Mouse (Mus musculus) cerebellum, postnatal 14 days (tissue): ENCODE measurements around the gene Dhodh.
A peak's percentile ranks its signal among the peaks of the same experiment; 100 is the strongest.

Experiments
- DNase-seq, 2 experiments: peaks; one replicate each; pipeline ENCODE4 v3.0.0; 2021; ENCODE audit warnings: mixed read lengths in 2 of 2

Dhodh gene

DNA sequence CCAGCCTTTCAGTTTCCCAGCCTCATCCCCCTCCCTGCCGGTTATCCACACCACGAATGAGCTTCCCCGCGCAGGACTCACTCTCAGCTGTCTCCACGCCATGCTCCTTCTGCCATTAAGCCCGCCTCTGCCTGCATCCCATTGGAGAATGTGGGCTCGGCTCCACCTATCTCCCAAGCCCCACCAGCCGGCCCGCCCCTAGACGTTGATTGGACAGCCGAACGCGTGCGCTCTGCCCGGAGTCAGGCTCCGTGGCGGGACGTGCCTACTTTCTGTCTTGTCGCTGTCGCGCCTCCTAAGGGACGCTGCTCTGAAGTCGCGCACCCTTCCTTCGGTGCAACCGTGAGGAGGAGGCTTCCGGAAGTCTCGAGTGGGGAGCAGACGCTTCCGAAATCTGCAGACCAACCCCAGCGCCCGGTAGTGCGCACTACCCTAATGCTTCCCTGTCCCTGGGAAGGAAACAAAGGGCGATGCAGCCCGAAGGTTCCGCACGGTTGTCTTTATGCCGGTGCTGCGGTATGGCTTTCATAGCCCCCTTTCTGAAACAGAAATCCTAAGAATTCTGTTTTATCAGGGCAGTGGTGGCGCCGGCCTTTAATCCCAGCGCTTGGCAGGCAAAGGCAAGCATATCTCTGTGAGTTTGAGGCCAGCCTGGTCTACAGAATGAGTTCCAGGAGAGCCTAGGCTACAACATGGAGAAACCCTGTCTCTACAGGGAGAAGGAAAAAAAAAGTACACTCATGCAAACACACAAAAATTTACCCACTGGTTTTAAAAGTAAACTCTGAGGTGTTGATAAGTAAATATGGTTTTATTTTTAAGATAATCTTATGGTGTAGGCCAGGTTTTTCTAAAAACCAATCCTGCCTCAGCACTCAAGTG lies at the start of gene Dhodh:
TSS of gene Dhodh (minus strand) at position 403 of the 882 bp plus-strand sequence.
- DNase-seq: peak; percentile 97

DNA sequence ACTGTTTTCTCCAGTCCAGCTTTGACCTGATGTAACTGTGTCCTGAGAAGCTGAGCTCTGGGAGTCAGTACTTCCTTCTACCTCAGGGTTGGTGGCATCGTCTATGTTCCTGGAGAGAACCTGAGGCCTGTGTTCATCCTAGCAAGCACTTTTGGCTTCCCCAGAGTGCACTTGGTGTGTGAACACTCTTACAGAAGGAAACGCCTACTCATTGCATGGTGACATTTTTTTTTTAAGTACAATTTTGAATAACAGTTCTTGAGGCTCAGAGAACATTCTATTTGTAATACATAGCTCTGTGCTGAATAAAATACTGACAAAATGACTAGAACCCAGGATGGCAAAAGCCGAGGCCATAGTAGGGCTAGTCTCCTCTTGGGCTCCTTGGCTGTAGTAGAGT lies 48.4 kb upstream of the Dhodh start:
- no peak for DNase-seq

DNA sequence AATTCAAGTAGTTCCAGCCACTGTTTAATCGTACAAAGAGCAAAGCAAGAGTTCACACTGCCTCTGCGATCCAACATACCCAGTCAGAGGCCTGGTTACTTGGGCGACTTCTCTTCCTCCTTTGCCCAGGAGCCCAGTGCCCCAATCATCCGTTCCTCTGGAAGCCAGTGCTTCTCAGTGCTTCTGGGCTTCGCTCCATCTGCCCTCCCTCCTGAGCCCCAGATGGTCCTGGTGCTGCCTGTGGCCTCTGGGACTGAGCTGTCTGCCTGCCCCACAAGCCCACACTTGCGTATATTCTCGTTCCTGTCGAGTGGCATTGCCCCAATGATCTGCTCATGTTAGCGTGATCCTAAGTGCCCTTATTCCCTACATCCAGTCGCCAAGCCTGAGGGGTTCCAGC lies 42.3 kb upstream of the Dhodh start:
- DNase-seq: peak; percentile 48 to 49

DNA sequence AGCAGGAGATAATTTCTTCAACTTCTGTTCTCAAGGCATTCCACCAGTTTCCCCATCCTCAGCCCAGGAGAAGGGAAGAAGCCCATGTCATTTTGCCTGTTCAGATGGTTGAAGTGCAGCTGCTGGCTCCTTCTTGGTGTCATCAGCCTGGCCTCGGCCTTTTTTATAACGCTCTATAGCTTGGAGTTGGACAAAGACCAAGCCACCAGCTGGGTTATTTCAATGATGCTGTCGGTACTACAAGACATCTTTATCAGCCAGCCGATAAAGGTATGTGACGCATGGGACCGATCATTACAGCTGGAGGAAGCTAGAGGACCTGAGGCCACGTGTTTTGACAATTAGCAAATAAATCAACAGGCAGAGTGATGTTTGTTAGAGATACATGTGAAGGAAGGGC lies 40.0 kb upstream of the Dhodh start:
- DNase-seq: no peak

DNA sequence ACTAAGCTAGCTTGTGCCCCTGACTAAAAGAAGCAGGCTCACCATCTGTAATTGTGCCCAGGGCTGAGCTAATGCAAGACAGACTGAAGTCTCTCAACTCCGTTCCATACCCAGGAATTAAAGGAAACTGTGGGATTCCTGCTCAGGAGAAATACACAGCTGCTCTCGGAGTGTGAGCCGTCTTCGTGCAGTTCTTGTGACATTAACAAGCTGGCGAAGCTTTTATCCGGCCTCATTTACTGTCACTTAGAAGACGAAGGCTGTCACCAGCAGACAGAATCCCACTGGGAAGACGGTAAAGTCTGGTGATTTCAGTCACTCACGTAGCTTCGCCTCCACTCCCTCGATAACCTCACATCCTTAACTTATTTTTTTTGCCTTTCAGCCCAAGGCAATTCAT lies 38.9 kb upstream of the Dhodh start:
- no peak for DNase-seq

DNA sequence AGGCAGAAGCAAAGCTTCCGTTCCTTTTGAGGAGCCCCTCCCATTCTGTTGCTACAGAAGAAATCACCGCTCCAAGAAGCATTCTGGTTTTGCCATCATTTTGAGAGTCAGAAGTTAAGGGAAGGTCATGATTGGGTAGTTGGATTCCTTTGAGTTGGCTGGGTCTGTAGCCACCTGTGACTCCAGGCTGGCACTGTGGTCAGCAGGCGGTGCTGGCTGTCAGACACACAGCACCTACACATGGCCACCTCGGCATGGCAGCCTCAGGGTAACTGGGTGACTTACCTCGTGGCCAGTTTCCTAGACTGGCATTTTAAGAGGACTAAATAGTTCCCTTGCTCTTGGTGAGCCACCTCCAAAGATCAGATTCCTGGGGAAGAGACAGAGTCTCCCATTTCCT lies 32.8 kb upstream of the Dhodh start:
- DNase-seq: no peak

DNA sequence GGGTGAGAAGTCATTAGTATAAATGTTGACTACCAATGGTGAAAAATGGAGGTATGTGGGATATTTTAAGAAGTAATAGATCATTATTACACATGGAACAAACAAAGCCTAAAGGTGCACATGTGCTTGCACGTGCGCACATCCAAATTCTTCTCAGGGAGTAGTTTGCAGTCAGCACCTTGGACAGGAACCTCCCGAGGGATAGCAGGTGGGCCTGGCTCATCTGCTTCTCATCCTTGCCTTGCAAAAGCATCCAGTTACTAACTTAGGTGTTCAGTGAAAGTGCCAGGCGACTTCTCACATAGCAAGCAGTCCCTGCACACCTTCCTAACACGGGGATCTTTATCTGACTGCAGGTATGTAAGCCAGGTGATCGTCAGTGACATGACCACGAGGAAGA lies 31.9 kb upstream of the Dhodh start:
- DNase-seq: no peak

DNA sequence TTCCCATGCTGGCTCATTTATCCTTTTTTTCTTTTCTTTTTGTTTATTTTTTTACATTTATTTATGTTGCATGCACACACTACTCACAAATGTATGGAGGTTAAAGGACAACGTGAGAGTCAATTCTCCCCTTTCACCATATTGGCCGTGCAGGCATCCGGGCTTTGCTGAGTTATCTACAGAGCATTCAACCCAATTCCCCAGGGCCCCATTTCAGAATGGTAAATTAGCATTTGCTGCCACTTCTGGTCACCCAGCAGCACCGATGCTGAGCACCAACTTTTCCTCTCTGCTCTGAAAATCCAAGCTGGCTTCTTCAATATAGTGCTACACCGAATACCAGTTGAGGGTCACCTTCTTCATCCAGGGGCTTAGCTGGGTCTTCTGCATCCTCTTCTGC lies 30.4 kb upstream of the Dhodh start:
- no peak for DNase-seq

DNA sequence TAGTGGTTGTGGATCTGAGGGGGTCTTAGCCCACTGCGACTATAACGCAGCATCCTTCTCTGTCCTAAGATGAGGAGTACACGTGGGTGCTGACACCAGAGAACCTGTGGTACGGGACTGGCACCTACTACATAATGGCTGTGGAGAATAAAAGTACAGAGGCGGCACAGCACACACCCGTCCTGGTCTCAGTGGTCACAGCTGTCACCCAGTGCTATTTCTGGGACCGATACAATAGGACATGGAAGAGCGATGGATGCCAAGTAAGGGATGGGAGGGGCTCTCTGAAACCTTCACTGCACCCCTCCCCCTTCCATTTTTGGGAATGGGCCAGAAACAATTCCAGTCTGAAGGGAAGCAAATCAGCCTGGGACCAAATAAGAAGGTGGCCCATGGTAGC lies 26.7 kb upstream of the Dhodh start:
- no peak for DNase-seq

DNA sequence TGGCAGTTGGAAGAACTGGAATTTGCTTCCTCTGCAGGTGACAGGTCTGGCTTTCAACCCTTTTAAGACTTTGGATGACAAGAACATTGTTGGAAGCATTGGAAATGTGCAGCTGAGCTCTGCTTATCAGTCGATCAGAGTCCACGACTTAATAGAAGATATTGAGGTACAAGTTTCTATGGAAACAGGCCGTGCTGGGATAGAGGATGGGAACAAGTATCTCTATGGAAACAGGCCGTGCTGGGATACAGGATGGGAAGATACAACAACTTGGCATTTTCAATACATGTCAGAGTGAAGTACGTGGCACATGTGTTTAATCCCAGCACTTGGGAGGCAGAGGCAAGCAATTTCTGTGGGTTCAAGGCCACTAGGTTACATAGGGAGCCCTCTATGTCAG lies 24.0 kb upstream of the Dhodh start:
- no peak for DNase-seq

DNA sequence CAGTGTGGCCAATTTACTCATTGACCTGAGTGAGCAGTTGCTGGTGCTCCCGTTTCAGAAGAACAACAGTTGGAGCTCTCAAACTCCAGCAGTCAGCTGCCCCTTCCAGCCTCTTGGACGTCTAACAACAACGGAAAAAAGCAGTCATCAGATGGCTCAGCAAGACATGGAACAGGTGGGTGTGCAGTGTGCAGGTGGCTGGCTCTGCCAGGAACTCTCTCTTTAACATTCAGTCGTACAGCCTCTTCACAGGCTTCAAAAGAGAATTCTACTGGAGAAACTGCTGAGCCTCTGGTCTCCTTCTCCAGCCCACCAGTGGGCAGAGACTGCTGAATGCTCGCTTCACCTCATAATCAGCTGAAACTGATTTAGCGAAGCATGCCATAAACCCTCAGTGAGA lies 20.2 kb upstream of the Dhodh start:
- no peak for DNase-seq

DNA sequence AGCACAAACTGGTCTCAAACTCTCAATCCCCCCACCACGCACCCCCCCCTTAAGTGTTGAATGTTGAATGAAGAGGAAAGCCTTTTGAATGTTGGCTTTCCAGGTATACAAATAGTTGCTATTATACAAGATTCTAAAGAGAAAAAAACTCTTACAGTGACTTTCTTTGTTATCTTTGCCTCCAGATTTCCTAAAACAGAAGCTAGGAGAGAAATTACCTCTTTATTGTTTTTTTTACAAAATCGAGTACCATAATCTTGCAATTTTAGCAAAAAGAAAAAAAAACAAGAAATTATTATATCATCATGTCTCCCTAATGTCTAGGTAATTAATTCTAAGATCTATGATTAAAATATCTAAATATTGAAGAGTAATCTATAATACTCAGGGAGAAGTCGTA lies 7.1 kb upstream of the Dhodh start:
- no peak for DNase-seq

DNA sequence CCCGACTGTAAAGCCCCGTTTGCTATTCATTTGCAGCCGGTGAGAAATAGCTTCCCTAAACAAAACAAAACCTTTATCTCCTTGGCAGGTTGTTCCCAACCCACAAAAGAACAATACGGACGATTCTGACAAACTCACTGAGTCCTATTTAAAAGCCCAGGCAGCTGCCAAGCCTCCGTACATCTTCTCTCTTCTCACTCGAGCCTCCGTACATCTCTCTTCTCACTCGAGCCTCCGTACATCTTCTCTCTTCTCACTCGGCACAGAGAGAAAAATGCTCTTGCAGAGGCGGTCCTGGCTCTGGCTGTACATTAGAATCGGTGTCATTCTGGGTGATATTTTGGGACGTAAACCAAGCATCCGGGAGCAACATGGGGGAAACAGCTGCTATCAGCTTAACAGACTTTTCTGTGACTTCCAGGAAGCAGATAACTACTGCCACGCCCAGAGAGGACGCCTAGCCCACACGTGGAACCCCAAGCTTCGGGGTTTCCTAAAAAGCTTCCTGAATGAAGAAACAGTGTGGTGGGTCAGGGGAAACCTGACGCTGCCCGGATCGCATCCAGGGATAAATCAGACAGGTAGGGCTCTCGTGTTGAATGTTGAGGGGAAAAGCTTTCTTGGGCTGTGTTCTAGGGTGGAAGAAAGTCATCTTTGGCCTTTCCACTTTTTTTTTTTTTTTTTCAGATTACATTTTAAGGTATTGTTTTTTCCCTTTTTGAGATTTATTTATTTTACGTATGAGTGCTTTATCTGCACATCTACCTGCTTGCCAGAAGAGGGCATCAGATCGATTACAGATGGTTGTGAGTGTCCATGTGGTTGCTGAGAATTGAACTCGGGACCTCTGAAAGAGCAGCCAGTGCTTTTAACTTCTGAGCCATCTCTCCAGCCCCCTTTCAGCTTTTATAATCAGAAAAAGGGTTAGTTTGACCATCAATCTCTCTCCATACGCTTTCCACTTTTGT lies 6.1 kb upstream of the Dhodh start, which contains the start of gene Pkd1l3:
TSS of gene Pkd1l3 (plus strand) at position 275 of the 968 bp plus-strand sequence.
- DNase-seq: no peak

DNA sequence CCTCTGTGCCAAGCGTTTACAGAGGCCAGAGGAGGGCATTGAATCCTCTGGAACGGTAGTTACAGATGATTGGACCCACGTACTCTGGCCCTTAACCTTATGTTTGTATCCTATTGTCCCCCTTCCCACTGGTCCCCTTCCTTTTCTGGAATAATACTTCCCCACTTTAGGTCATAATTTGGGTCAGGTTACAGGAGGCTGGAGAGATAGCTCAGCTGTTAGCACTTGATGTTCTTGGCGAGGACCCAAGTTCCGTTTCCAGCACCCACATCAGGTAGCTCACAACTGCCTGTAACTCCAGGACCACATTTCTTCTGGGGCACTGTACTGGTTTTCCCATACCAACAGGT lies 655 bp upstream of the Dhodh start:
- DNase-seq: peak; percentile 30 to 47

DNA sequence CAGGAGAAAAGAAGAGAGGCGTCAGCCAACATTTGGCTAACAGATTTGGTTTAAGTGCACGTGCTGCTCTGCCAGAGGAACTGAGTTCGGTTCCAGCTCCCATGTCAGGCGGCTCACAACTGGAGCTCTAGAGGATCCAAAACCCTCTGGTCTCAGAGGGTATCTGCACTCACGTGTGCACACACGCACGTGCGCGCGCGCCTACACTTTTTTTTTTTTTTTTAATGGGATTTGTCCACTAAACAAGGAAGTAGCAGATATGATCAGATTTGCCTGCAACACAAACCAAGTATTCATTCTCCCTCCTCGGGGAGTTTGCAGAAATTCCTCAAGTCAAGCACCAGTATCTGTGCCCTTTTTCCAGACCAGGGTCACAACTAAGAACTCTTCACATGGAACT lies 823 bp downstream of the Dhodh start:
- DNase-seq: peak in 1 of 2 experiments; percentile 24

DNA sequence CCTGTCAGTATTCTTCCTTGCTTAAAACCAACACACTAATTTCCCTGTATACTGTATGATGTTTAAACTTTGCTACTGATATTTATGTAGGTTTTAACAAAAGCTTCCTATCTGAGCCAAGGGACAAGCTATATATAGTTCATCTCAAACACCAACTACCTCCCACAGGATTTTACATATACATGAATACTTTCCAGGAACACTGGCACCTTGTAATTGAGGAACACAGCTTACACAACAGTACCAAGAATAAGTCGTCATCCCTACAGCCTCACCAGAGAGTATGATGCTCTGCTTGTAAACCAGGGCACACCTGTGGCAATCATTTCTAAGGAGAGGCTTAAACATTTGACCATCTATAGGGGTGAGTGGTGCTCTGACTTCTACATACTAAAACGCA lies 1.7 kb downstream of the Dhodh start:
- no peak for DNase-seq

DNA sequence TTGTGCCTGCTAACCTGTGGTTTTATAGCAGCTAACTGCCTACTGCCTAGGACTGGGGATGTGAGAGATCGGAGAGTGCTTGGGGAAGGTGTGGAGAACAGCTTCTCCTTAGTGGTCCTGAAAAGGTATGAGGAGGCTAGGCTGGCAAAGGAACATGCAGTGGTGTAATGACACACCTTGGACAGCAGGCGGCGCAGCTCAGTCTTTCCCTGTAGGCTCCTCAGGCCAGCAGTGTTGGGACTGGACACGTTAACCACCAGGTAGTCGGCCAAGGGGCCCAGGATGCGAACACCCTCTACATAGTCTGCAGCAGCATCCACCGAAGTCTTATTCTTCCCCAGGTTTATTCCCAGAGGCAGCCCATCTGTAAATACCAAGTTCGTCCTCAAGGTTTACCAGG lies 12.6 kb downstream of the Dhodh start:
- DNase-seq: peak; percentile 54 to 70

DNA sequence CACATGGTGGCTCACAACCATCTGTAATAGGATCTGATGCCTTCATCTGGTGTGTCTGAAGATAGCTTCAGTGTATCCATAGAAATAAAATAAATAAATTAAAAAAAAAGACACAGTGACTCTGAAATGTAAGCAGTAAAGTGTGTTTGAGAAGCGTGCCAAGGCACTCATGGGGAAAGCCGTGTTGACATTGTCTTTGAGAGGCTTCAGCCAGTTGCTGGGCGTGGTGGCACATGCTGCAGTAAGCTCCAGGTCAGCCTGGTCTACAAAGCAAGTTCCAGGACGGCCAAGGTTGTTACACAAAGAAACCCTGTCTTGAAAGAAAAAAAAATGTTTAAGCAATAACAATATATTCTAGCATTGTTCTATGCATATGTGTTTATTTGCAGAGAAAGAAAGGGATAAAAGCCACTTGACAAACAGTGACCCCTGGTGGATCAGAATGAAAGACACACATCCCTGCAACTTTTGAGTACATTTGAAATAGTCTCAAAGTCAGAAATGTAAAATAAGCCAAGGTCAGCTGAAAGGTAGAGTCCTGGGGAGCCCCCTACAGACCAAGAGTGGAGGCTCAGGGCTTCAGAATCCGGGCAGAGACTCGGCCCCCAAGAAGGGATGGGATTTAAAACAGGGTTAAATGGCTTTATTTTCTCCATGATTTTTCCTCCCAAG lies 15.2 kb downstream of the Dhodh start:
- DNase-seq: peak in 1 of 2 experiments; percentile 9

DNA sequence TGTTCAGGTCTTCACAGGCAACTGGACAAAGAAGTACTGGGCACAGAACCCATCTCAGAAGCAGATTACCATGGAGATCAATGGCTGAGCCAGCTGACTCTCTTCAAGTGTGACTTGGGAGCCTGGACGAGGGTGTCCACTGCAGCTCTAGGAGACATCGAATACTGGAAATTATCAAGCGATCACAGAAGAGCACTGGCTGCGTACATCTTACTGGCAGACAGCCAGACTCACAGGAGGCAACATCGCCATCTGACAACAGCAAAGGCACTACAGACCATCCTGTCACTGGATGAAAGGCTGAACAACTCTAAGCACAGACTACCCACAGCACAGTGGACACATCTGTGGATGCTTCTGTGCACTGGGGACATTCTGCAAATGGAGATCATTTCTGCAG lies 16.3 kb downstream of the Dhodh start:
- no peak for DNase-seq

DNA sequence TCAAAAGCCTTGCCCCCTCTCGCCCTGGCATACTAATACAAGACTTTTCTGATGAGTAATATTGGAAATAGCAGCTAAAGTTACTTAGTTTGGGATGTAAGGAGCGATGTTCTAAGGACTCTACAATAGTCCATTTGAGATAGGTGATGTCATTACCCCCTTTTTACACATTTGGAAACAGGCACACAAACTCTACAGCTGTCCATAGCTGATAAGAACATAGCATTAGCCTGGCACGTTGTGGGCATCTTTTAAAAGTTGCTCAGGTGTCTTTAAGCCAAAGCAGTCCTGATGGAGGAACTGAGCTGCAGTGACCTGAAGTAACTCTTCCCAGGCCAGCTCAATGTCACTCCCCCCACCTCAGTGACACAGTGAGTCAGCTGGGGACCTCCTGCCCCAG lies 17.1 kb downstream of the Dhodh start:
- no peak for DNase-seq

DNA sequence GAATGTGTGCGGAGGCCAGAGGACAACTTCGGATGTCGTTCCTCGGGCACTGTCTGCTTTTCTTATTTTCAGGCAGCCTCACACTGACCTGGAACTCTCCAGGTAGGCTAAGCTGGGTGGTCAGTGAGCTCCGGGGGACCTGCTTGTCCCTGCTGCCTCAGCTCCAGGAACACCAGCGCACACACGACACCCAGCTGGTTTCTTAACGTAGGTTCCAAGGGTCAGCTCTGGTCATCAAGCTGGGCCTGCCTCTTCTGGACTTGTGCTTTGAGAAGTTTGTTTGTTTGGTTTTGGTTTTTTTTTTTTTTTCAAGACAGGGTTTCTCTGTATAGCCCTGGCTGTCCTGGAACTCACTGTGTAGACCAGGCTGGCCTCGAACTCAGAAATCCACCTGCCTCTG lies 17.6 kb downstream of the Dhodh start:
- DNase-seq: no peak

DNA sequence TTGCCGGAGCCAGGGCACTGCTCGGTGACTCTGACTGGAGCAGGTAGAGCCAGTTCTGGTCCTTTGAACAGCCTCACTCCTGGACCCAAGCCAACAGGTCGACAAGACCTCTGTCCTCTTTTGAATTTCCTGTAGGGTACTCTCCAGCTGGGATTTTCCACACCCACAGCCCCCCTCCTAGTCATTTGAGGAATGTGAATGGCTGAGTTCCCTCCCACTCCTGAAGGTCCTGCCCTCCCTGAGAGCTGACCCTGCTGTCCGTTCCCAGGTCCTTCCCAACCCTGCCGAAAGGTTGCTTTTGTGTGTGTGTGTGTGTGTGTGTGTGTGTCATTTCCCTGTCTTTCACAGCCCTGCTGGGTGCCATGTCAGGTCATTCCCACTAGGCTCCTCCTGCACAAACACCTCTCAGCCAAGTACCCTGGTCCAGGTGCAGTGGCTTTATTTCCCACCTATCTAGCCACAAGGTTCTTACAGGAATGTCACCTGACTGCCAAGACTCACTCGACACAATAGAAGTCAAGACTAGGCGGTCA lies 21.4 kb downstream of the Dhodh start:
- no peak for DNase-seq

DNA sequence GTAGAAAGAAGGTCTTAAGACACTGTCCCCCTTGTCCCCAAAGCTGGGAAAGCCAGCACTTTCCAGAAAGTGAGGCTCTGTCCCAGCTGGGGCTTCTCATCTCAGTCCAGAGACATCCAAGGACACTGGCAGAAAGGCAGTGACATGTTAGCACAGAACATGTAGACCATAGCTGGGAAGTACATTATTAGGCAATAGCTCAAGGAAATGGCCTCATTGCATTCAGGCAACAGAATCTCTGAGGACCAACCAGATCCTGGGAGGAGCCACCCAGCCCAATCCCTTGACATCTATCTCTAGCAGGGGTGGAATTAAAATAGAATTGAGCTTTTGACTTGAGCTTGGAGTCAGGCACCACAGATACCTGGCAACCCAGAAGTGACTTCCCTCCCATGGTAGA lies 22.8 kb downstream of the Dhodh start:
- no peak for DNase-seq
